Mouse (Mus musculus): ENCODE measurements around the gene Cct5. TPM values are rescaled to one million over a fixed set of nuclear protein-coding genes. Genes with fewer than 3 reads are reported as not detected.

Cct5 gene
- total and polyA plus RNA-seq, 3 experiments, result 858 to 1,445 (median 883) TPM

GRCm38 (mm10) chr15:31576076-31576475, 25.5 kb downstream of the Cct5 start:
- TF ChIP-seq E2F4 (IDR thresholded peaks at IDR 0.05; ENCODE audit: insufficient replicate concordance, low read depth, low read length), result no peak
- no peak for TF ChIP-seq TBP (conservative IDR thresholded peaks at IDR 0.05; ENCODE audit: low read depth, low read length)
- TF ChIP-seq ELF1 (IDR thresholded peaks at IDR 0.05; ENCODE audit: low read depth, low read length), result no peak
- no peak for TF ChIP-seq ETS1 (conservative IDR thresholded peaks at IDR 0.05; ENCODE audit: low read depth, low read length)
- TF ChIP-seq USF1 (IDR thresholded peaks at IDR 0.05; ENCODE audit: low read depth, low read length), result no peak
- TF ChIP-seq EP300 (IDR thresholded peaks at IDR 0.05; ENCODE audit: low read length), result no peak
- no peak for TF ChIP-seq CTCF (conservative IDR thresholded peaks at IDR 0.05 in 1 of 2, IDR thresholded peaks at IDR 0.05 in 1 of 2; ENCODE audit: low read depth in 2 of 2, low read length in 2 of 2)
- TF ChIP-seq TCF12 (IDR thresholded peaks at IDR 0.05; ENCODE audit: low read depth, low read length), result no peak
- no peak for TF ChIP-seq IRF4 (IDR thresholded peaks at IDR 0.05; ENCODE audit: low read depth, low read length)
- no peak for TF ChIP-seq SMC3 (IDR thresholded peaks at IDR 0.05; ENCODE audit: low read depth, low read length)
- no peak for TF ChIP-seq MAX (IDR thresholded peaks at IDR 0.05; ENCODE audit: low read length)
- TF ChIP-seq KAT2A (IDR thresholded peaks at IDR 0.05; ENCODE audit: insufficient replicate concordance, low read length), result no peak
- no peak for TF ChIP-seq ZKSCAN1 (IDR thresholded peaks at IDR 0.05; ENCODE audit: borderline replicate concordance, low read depth, low read length)
- TF ChIP-seq HCFC1 (IDR thresholded peaks at IDR 0.05; ENCODE audit: low read depth, low read length), result no peak
- TF ChIP-seq GABPA (IDR thresholded peaks at IDR 0.05; ENCODE audit: insufficient replicate concordance, low read depth, low read length), result no peak
- TF ChIP-seq JUN (IDR thresholded peaks at IDR 0.05; ENCODE audit: insufficient read depth, low read depth, low read length), result no peak
- no peak overlapping the region for H3K4me3 ChIP-seq (replicated peaks in 1 of 3; ENCODE audit: low read depth in 2 of 3, low read length in 2 of 3, poor library complexity in 1 of 3)
- no peaks in the 10 kb centered on the region for H3K27me3 ChIP-seq (replicated peaks)
- H3K79me2 ChIP-seq (replicated peaks; ENCODE audit: control insufficient read depth, extremely low read depth, insufficient read depth, poor library complexity, severe bottlenecking), result no peaks in the 10 kb centered on the region
- H3K9me3 ChIP-seq (replicated peaks; ENCODE audit: low read length), result no peaks in the 10 kb centered on the region
- peaks cover 0 to 16% of the 10 kb centered on the region in 2 experiments; a peak in 2 of 4 replicates for H3K4me1 ChIP-seq (ENCODE audit: control insufficient read depth in 1 of 2, insufficient read depth in 2 of 2)
- dilution Hi-C loops (cut with MboI; ENCODE audit: extremely low pct_ligation_motif_present, extremely low pct_unique_long_range_greater_than_20kb, low sequenced_read_pairs), result no loop called here
- no peak overlapping the region for H3K9ac ChIP-seq (ENCODE audit: insufficient read depth, low read depth)
- in situ Hi-C loops (cut with MboI; ENCODE audit: low pct_ligation_motif_present, low pct_unique_long_range_greater_than_20kb, low sequenced_read_pairs), result no loop called here
- H3K4me2 ChIP-seq (ENCODE audit: insufficient read depth, low read depth, poor library complexity, severe bottlenecking), result no peak overlapping the region
- DNase-seq (ENCODE audit: extremely low read depth), result no peak
- no peaks in the 10 kb centered on the region for H3K36me3 ChIP-seq (replicated peaks in 1 of 2; ENCODE audit: control insufficient read depth in 1 of 2, insufficient read depth in 1 of 2, low read length in 1 of 2)
- no peak overlapping the region for H3K27ac ChIP-seq (ENCODE audit: insufficient read depth, low read depth)

- no peaks in the 10 kb centered on the region for H3K36me3 ChIP-seq (replicated peaks in 1 of 2; ENCODE audit: control insufficient read depth in 1 of 2, insufficient read depth in 1 of 2, low read length in 1 of 2)
- no peaks in the 10 kb centered on the region for H3K79me2 ChIP-seq (replicated peaks; ENCODE audit: control insufficient read depth, extremely low read depth, insufficient read depth, poor library complexity, severe bottlenecking)
- H3K9ac ChIP-seq (ENCODE audit: insufficient read depth, low read depth), result no peak overlapping the region
- H3K27ac ChIP-seq (ENCODE audit: insufficient read depth, low read depth), result no peak overlapping the region
- no peaks in the 10 kb centered on the region for H3K9me3 ChIP-seq (replicated peaks; ENCODE audit: low read length)
- peaks cover 0 to 22% of the 10 kb centered on the region in 2 experiments; a peak in 2 of 4 replicates for H3K4me1 ChIP-seq (ENCODE audit: control insufficient read depth in 1 of 2, insufficient read depth in 2 of 2)
- dilution Hi-C loops (cut with MboI; ENCODE audit: extremely low pct_ligation_motif_present, extremely low pct_unique_long_range_greater_than_20kb, low sequenced_read_pairs), result no loop called here
- in situ Hi-C loops (cut with MboI; ENCODE audit: low pct_ligation_motif_present, low pct_unique_long_range_greater_than_20kb, low sequenced_read_pairs), result no loop called here
- no peak for DNase-seq (ENCODE audit: extremely low read depth)
- H3K4me3 ChIP-seq (replicated peaks in 1 of 3; ENCODE audit: low read depth in 2 of 3, low read length in 2 of 3, poor library complexity in 1 of 3), result no peak overlapping the region
- no peak for TF ChIP-seq SIN3A (IDR thresholded peaks at IDR 0.05; ENCODE audit: low read length)
- TF ChIP-seq MXI1 (IDR thresholded peaks at IDR 0.05; ENCODE audit: low read depth, low read length), result no peak
- no peak for TF ChIP-seq MEF2A (IDR thresholded peaks at IDR 0.05; ENCODE audit: borderline replicate concordance, low read depth, low read length)
- no peak overlapping the region for H3K4me2 ChIP-seq (ENCODE audit: insufficient read depth, low read depth, poor library complexity, severe bottlenecking)
- no peaks in the 10 kb centered on the region for H3K27me3 ChIP-seq (replicated peaks)
Measured at GRCm38 (mm10) chr15:31573692-31574091, 27.9 kb downstream of the Cct5 start.

Data from CH12.LX (cell line).